Mouse (Mus musculus): ENCODE measurements around the gene Gga2. TPM values are rescaled to one million over a fixed set of nuclear protein-coding genes. Genes with fewer than 3 reads are reported as not detected.

The Gga2 gene
- total RNA-seq, 2 experiments from 2014 or later: 3.4 to 5.2 TPM

GRCm38 (mm10) chr7:121938124-121938891 lies 82.7 kb downstream of the Gga2 start:
- no peak for ATAC-seq (ENCODE audit: poor library complexity, severe bottlenecking)

DNA sequence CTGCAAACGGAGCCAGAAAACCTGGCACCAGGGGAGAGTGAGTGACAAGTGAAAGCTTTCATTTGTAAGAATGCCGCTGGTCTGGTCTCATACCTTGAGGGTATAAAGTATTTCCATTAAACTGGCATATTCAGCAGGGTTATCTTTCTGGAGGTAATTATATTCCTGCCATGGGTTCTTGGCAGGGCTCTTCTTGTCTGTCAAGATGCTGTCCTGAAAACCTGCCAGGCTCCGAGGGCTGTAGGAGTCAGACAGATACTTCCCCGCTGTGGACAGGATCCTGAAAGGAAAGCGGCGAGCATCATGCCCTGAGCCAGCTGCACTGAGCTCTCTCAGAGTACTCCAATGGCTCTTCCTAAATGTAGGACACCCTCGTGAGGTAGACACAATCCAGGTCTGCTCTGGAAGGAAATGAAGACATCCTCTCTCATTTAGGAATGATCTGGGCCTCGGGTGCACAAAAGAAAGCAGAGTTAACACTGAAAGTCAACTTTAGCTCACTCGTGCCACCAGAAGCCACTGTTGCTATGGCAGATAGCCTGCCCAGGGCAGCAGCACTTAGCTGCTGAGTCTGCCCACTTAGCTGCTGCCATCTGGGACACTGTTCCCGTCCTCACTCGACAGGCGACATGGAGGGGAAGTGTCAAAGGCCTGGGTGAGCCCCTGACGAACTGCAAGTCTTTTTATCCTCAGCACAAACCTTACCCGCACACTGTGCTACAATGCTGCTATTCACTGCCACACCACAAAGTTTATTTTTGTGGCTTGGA lies 84.0 kb downstream of the Gga2 start:
- no peak for ATAC-seq (ENCODE audit: poor library complexity, severe bottlenecking)

Other genes with a start within 250 kb of the Gga2 start
- gene Scnn1b, start 156.2 kb downstream of the Gga2 start, total RNA-seq (2015): not detected in 2 replicates
- not detected in 2 replicates for gene Scnn1b, start 156.2 kb downstream of the Gga2 start, total RNA-seq (2017)
- gene Cog7, start 39.5 kb downstream of the Gga2 start, total RNA-seq (2015): 7.6 and 7.7 TPM in 2 replicates
- gene Cog7, start 39.5 kb downstream of the Gga2 start, total RNA-seq (2017): 7.8 and 8.3 TPM in 2 replicates
- 14.3 and 16.3 TPM in 2 replicates for gene Ubfd1, start 46.0 kb upstream of the Gga2 start, total RNA-seq (2015)
- gene Ubfd1, start 46.0 kb upstream of the Gga2 start, total RNA-seq (2017): 14.4 and 15.0 TPM in 2 replicates
- gene Ears2, start 46.0 kb upstream of the Gga2 start, total RNA-seq (2015): 1.0 and 1.5 TPM in 2 replicates
- gene Ears2, start 46.0 kb upstream of the Gga2 start, total RNA-seq (2017): 0.98 and 1.3 TPM in 2 replicates
- gene Ndufab1, start 80.7 kb upstream of the Gga2 start, total RNA-seq (2015): 128 and 133 TPM in 2 replicates
- 36.2 and 69.0 TPM in 2 replicates for gene Ndufab1, start 80.7 kb upstream of the Gga2 start, total RNA-seq (2017)
- gene Palb2, start 111.8 kb upstream of the Gga2 start, total RNA-seq (2015): 15.4 and 15.7 TPM in 2 replicates
- gene Palb2, start 111.8 kb upstream of the Gga2 start, total RNA-seq (2017): 8.1 and 11.5 TPM in 2 replicates
- 64.7 and 75.2 TPM in 2 replicates for gene Dctn5, start 111.8 kb upstream of the Gga2 start, total RNA-seq (2015)
- 81.3 and 94.4 TPM in 2 replicates for gene Dctn5, start 111.8 kb upstream of the Gga2 start, total RNA-seq (2017)
- gene Plk1, start 138.2 kb upstream of the Gga2 start, total RNA-seq (2015): 46.9 and 48.0 TPM in 2 replicates
- 52.6 and 60.9 TPM in 2 replicates for gene Plk1, start 138.2 kb upstream of the Gga2 start, total RNA-seq (2017)
- not detected in 2 replicates for gene Ern2, start 165.0 kb upstream of the Gga2 start, total RNA-seq (2015)
- gene Ern2, start 165.0 kb upstream of the Gga2 start, total RNA-seq (2017): not detected in 2 replicates
- 0.27 TPM in 1 of 2 replicates, not detected in the other for gene Chp2, start 198.3 kb upstream of the Gga2 start, total RNA-seq (2015)
- gene Chp2, start 198.3 kb upstream of the Gga2 start, total RNA-seq (2017): 0.18 and 0.94 TPM in 2 replicates

All from megakaryocyte, adult 5-6 weeks (primary cell).